Mouse (Mus musculus) NIH3T3 (cell line): ENCODE data around the gene Itga9.

Source experiments
- DNase-seq: peaks from one replicate; pipeline ENCODE4 v3.0.0-alpha.2; 2012; ENCODE audit warnings: low read depth

The Itga9 gene

DNA sequence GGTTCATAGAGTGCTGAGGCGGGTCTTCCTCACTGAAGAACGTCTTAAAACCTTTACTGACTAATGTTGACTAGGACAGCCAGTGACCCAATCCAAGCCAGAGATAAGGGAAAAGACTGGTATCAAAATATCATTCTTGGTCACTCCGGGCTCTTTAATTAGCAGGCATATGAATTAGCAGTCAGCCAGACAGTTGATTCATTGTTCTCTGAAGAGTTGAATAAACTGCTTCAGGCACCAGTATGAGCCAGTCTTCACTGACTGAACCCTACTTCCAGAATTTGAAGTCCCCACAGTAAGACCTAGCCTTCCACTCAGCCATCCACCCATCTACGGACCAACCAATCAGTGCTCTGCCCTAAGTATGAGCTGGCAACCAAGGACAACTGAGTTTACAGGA, 163.9 kb downstream of the Itga9 start:
- DNase-seq: no peak

DNA sequence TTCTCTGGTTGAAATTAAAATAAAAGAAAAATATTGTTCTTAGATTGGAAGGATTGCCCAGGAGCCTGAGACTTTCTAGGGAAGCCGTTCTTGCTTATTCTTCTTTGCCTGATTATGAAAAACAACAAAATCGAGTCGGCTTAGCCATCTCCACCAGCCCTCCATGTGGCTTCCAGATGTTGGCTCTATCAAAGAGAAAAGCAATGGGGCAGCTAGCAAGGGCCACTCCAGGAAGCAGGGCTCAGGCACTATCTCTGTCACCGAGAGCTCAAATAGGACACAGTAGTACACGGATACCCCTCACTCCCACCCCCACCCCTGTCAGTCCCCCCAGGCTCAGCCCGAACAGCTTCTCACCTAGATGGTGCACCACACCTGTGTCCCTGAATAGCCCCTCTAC, 168.2 kb downstream of the Itga9 start:
- DNase-seq: no peak

DNA sequence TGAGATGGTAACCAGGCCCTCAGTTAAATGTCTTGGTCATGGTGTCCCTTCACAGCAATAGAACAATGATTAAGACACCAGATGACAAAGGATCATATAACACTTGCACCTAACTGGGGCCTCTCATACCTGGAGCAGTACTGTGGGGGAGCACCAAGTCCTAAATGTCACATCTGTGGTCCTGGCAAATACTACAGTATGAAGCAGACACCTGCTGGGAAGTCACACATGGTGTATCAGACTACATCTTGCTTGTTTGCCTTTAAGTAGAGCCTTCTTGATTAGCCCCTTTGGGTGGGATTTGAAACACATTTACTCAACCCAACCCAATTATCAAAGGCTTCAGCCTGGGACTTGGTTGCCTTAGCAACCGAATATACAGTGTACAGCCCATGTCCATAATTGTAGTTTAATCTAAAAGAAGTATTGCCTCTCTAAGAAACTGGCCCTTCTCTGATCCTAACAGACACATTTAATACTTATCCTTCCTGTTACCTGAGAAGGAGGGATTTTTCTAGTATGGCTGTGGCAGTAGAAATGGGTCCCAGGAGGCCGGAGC, 170.5 kb downstream of the Itga9 start:
- no peak for DNase-seq

DNA sequence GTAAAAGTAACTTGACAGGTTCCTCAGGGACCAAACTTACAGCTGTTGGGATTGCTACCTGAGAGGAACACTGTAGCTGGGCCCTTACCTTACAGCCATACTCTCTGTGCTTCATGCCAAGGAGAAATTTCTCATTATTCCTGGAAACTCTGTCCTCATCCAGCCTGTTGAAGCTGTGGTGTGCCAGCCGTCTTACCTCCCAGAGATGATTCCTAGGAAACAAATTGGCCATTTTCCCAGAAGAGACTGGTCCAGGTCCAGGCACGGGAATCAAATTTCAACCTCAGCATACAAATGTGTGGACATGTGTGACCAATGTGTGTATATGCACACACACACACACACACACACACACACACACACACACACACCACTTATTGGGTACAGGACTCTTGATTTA, 172.1 kb downstream of the Itga9 start:
- DNase-seq: peak; percentile 63

DNA sequence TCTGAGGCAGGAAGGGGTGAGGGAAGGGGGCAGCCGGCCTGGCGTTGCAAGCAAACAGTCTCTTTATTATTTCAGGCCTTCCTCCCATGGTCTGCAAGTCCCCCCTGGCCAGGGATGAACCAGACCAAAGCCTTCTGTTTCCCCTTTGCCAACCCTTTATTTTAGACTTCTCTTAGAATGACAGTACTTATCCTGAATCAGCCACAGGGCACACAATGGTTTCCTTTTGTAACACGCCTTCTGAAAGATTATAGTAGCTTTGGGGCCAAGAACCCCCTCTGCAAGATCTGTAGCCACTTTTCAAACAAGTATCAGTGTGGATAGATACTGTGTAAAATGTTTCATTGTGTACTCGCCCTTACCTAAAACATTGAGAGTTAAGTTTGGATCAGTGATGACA, 178.1 kb downstream of the Itga9 start:
- DNase-seq: no peak

DNA sequence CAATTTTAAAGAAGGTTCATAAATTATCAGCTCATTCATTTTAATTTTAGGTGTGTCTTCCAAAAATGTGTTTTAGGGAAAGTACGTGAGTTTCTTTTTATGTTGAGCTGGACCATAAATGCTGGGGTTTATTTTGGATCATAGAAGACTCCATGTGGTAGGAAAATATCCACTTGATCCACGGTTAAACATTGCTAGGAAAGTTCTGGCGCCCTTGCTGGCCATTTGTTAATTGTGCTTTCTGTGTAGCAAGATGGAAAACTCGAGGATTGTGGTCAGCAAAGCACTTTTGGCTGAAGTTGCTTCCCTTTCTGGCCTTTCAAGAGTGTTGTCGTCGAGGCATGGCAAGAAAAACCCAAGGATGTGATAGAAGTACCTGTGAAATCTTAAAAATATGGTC, 179.3 kb downstream of the Itga9 start:
- DNase-seq: no peak

DNA sequence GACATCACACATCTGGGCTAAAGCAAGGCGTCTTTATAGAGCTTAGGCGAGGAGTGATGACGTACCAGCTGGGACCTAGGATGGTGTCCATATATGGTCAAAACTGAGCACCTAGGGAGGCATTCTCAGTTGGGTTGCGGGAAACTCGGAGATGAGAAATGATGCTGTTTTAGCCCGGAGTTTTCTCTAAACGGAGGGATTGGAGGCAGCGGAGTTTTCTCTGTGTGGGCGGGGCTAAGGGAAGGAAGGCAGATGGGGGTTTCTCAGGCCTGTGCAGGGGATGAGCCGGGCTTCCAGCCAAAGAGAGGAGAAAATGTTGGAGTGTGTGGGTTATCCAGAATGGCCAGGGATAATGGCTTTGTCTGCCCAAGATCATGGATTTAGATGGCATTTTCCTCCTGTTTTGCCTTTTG, 182.4 kb downstream of the Itga9 start:
- no peak for DNase-seq

DNA sequence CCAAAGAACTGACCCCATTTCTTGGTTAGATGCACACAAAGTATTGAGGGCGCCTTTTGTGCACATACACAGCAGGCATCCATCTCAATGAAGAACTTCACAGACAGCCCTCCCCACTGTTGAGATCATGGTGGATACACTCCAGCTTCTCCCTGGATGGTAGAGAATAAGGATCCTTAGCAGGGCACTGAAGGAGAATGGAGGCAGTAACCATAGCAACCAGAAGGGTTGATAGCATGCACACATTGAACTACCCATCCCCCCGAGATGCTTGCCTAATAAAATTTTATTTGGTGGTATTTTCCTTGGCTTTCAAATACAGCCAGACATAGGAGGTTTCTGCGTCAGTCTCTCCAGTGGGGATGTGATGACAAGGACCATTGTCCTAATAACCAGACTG, 184.7 kb downstream of the Itga9 start:
- no peak for DNase-seq

DNA sequence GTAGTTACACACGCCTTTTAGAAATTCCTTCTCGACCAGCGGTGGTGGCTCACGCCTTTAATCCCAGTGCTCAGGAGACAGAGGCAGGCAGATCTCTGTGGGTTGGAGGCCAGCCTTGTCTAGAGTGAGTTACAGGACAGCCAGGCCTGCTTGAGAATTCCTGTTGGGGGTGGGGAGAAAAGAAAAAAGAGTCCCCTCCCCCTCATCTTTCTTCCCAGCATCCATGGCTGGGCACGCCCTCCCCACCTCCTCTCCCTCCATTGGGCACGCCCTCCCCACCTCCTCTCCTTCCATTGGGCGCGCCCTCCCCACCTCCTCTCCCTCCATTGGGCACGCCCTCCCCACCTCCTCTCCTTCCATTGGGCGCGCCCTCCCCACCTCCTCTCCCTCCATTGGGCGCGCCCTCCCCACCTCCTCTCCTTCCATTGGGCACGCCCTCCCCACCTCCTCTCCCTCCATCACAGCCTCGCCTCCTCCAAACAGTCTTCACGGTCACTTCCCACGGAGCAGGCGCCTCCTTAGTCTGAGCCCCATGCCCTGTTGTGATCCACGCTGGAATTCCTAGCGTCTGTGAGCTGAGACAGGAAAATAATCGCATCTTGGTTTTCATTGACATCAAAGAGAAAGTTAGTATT, 186.8 kb downstream of the Itga9 start:
- no peak for DNase-seq

DNA sequence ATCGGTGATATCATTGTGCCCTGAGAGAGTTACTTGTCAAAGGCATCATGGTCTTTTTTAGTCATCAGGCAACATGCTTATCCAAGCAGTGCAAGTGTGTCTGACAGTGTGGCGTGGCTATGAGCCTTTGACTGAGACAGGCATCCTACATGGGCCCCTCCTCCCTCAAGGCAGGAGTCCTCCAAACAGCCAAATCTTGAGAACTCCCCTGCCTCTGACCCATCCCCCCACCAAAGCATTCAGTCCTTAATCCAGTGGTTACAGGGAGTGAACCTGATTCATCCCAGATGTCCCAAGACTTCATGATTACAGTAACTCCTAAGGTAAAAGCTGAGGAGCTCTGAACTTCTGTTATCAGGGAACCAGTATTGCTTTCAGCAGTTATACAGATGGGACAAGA, 188.2 kb downstream of the Itga9 start:
- DNase-seq: peak; percentile 7

DNA sequence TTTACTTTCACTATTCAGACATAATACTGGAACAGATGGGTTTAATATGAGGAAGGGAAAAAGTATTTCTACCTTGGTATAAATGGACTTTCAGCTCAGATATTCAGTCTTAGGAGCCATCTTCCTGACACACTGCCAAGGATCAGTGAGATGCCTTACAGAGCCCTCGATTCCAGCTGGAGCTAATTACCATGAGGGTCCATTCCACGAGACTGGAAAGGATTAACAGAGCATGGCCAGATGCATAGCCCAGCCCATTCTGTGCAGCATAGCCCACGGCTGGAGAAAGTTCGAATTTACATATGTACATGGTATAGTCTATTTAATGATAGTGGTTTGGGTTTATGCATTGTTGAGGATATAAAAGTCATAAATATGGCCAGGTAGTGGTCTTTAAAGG, 188.8 kb downstream of the Itga9 start:
- DNase-seq: peak; percentile 5

DNA sequence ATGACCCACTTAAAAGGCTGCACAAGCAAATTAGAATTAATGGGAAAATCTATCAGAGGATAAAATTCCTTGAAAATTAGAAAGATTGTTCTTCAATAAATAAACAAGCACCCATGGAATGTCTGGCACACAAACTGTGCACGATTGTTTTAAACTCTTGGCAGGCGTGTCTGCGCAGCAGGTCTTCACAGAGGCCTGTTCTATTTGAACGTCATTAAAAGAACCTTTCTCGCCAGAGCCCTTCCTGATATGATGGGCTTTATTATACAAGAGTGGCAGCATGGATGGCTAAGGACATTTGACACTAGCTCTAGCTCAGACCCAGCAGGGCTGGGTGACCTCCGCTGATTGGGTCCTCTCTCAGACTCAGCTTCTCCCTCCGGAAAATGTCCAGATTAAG, 192.6 kb downstream of the Itga9 start:
- DNase-seq: no peak

DNA sequence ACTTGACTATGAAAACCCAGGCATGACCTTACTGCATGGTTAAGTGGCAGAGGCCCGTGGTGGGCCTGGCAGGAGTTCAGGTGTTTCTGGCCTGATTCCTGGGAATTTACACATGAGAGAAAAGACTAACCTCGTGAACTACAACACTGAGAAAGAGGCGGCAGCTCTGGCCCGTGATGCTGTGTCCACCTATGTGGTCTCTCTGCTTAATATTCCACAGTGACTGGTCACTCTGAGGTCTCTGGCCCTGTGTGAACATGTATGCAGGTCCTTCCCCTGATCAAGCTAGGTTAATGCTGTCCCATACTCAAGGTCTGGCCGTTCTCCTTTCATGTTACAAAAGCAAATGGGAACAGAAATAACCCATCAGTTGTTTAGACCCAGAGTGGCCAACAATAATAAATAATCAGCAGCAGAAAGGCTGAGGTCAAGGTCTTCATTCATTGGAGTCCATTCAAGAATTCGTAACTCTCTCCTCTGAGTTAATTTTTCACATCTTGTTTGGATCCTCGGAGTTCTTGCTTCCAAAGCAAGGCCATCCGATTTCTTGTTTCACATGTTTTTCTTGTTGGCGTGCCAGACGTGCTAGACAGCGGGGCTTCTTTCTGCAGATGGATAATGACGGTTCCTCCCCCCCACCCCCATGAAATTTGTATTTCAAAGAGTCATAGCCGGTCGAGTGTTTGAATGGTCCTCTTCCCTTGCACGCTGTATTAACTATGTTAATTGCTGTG, 194.9 kb downstream of the Itga9 start:
- peak; percentile 15 for DNase-seq

DNA sequence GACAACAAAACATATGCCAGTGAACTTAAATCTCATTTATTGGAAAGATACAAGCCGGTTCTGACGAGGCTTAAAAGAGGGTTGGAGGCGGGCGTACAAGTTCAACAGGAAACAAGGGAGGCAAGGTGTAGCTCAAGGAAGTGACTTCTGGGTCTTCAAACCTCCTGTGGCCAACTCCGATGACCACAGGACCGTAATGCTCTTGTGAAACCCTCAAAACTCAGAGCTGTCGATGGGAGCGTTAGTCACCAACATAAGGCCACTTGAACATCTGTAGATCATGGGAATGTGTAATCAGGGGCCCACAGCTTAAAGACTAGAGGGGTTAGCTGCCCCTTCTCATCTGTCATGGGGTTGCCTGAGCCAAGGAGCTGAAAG, 195.4 kb downstream of the Itga9 start:
- DNase-seq: no peak

DNA sequence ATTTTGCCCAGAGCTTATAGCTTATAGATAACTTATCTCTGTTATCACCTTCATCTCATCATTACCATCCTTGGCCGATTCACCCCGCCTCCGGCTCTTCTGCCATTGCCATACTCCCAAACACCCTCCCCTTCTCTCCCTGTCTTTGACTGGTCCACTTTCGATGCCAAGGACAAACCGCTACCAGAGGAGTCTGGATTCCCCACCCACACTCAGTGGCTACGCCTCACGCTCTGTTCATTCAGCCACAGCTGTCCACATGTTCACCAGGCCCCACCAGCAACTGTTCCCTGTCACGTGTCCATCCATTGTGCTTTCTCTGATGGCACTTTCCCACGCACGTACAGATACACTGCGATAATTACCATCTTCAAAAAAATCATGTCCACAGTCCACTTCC, 195.9 kb downstream of the Itga9 start:
- DNase-seq: no peak

DNA sequence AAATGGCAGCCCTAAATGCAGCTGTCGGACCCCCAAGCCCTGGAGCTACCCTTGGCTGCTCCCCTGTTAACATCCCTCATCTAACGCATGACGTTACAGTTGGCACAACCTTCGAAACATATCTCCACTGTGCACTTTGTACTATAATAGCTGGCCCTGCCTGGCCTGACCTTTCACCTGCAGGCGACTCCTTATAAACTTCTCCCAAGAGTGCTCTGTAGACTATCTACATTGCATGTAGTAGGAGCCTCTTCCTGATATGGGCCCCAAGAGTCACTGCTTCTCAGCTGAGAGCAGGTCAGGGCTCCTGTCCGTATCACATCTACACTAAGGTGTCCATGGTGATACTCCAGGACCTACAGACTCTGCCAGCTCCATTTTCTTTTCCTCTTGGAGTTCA, 199.2 kb downstream of the Itga9 start:
- DNase-seq: no peak

DNA sequence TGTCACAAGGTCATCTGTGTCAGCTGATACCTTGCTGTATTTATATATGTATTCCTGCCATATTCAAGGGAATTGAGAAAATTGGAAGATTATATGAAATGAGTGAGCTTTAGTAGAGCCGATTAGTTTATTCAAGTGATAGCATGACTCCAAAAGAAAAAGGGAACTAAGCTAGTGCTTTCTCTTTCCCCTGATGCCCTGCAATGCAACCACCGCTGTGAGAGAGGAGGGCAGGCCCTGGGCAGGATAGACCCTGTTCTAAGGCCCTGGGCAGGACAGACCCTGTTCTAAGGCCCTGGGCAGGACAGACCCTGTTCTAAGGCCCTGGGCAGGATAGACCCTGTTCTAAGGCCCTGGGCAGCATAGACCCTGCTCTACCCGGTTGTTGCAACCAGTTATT, 201.2 kb downstream of the Itga9 start:
- no peak for DNase-seq

DNA sequence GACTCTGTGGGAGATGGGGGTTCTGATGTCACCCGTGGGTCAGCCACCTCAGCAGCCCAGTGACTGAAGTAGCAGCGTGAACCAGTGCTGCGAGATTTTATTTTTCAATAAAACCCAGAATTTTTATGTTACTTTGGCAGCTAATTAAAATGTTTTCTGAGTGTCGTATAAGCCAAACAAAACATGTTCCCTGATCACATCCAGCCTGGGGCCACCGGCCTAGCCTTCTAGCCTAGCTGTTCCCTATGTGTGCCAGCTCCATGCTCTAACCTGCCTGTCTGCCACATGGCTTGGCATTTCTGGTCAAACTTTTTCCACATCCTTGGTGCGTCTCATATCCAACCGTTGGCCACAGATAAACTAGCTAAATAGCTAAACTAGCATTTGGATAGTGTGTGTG, 205.7 kb downstream of the Itga9 start:
- DNase-seq: no peak

DNA sequence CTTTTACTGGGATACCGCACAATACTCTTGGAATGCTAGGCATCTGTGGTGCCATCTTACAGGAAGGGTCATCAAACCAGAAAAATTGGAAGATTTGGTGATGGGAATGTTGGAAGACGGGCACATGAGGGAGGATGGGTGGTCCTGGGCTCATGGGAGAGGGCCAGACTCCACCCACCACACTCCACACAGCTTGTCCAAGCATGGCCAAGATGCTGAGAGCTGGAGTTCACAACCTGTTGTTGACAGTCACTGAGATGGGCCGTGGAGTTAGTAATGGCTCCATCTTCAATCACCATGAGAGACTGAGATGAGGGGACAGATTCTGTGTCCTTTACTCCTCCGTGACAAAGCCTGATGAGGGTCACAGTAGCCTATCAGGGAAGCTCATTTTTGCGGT, 207.0 kb downstream of the Itga9 start:
- no peak for DNase-seq

DNA sequence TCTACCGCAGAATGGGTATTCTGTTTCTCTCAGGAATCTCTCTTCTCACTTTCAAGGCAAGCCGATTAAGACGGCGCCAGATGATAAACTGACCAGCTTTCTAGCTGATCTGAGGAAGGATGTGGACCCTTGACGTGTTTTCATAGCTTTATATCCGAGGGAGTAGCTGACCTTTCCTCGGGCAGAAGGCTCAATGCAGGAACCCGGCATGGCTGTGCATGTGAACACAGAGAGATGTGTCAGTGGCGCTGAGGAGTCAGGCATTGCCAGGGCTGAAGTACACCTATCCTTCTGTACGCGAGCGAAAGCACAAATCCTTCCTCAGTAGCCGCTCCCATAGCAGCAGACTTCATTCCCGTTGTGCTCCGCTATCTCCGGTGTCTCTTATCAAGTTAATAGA, 207.6 kb downstream of the Itga9 start:
- no peak for DNase-seq

DNA sequence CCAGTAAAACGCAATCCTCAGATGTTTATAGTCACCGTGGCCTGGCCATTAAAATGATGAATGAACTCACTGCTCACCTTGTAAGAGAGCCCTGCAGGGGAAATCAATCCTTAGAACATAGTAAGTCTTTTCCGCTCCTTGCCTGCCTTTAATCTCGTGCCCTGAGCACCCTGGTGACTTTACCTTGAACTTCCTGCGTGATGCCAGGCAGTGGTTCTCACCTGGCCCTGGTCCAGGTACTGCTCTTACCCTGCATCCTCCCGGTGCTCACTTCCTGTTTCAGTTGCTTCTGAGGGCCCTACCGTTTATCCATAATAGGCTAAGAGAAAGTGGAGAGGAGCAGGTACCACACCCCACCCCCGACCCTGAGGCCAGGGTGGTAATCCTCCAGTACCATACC, 208.0 kb downstream of the Itga9 start:
- no peak for DNase-seq

DNA sequence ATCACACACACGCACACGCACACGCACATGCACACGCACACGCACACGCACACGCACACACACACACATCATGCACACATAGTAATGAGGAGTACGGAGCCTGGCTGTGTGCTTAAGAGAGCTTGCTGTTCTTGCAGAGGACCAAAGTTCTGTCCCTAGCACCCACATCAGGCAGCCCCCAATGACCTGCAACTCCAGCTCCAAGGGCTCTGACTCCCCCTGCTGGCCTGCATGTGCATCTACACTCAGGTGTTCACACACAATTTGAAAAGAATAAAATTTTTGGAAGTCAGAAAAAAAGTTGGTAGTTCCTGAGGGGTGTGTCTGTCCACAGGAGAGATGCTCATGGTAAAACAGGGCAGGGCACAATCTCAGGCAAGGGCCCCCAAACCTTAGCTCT, 209.1 kb downstream of the Itga9 start:
- DNase-seq: no peak

DNA sequence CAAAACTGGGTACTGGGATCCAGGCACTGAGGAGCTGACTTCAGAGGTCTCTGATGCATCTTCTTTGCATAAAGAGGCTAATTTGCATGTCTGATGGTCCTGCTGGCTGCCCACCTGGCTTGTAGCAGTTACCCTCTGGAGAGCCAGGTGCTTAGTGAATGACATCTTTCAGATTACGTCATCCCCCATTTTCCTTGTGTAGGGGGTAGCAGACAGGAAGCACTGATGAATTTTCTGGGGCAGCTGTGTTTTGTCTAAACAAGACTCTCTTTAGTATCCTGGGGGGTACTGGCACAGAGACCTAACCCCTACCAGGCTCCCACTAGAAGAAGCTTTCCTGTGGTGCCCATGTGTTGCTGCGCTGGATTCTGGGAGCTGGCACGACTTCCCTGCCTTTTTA, 212.0 kb downstream of the Itga9 start:
- no peak for DNase-seq
